Mouse (Mus musculus): ENCODE measurements around the gene Tox2. TPM values are rescaled to one million over a fixed set of nuclear protein-coding genes. Genes with fewer than 3 reads are reported as not detected.

Gene Tox2
- polyA plus RNA-seq, 1 experiment from 2014 or later = 22.7 TPM

- H3K9ac ChIP-seq = no peak overlapping the region
- peaks cover 55% of the 10 kb centered on the region for H3K4me1 ChIP-seq (replicated peaks)
- WGBS = 71% methylated on average over 6 of the region's 6 CpGs
- H3K4me2 ChIP-seq = no peak overlapping the region
- no peak overlapping the region for H3K4me3 ChIP-seq
- peaks cover 31% of the 10 kb centered on the region for H3K27me3 ChIP-seq
- H3K36me3 ChIP-seq = no peaks in the 10 kb centered on the region
- no peak overlapping the region for H3K27ac ChIP-seq (replicated peaks)
- H3K9me3 ChIP-seq = no peaks in the 10 kb centered on the region
- no peak for ATAC-seq (ENCODE audit: low read depth)
These were observed 10.4 kb upstream of the Tox2 start for GRCm38 (mm10) chr2:163192485-163192884.

DNA sequence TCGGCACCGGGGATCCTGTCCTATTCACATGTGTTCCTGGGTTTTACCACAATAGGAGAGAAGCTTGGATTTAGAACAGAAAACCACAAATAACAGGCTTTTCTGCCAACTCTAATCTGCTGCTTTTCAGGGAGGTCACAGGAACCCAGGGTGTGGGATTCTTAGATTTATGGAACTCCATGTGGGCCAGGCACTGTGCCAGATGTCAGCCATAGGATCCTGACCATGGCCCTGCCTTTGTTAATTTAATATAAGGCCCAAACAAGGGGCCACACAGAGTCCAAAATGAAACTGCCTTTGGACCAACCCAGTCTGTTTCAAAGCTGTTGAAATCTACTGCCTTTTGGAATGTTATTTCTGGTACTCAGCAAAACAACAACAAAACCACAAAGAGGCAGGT lies 8.9 kb upstream of the Tox2 start:
- H3K9ac ChIP-seq = no peak overlapping the region
- WGBS = 26% methylated on average over 2 of the region's 2 CpGs
- H3K4me3 ChIP-seq = no peak overlapping the region
- H3K4me2 ChIP-seq = no peak overlapping the region
- H3K4me1 ChIP-seq (replicated peaks) = peaks cover 50% of the 10 kb centered on the region
- no peak for ATAC-seq (ENCODE audit: low read depth)
- H3K36me3 ChIP-seq = no peaks in the 10 kb centered on the region
- H3K27me3 ChIP-seq = peaks cover 36% of the 10 kb centered on the region
- H3K9me3 ChIP-seq = no peaks in the 10 kb centered on the region
- H3K27ac ChIP-seq (replicated peaks) = peak overlapping the region; percentile 28; the same call in 1 of the 2 replicates

DNA sequence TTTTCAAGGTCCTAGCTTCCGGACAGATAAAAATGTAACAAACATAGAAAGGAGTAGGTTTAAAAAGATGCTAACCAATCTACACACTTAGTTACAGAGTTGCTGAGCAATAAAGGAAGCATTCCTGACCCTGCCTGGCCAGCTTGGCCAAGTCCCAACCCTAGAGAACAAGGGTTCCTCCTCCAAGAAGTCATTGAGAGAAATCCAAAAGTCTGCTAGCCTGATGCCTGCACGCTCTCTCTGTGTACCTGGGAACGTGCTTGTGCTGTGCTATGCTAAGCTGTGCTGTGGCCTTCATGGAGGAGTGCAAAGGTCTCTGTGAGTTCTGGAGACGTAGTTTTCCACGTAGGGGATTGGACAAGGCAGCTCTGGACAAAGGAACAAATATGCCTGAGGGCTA lies 8.4 kb upstream of the Tox2 start:
- 56% methylated on average over 5 of the region's 5 CpGs for WGBS
- H3K9ac ChIP-seq = no peak overlapping the region
- H3K27ac ChIP-seq (replicated peaks) = 0 out of 2 replicates have a peak overlapping the region, but pooled peaks have one; percentile 3
- H3K36me3 ChIP-seq = no peaks in the 10 kb centered on the region
- H3K27me3 ChIP-seq = peaks cover 38% of the 10 kb centered on the region
- no peak for ATAC-seq (ENCODE audit: low read depth)
- H3K4me1 ChIP-seq (replicated peaks) = peaks cover 44% of the 10 kb centered on the region
- no peaks in the 10 kb centered on the region for H3K9me3 ChIP-seq
- H3K4me2 ChIP-seq = no peak overlapping the region
- no peak overlapping the region for H3K4me3 ChIP-seq

- peaks cover 36% of the 10 kb centered on the region for H3K27me3 ChIP-seq
These were observed 7.7 kb upstream of the Tox2 start for GRCm38 (mm10) chr2:163195106-163195833.

GRCm38 (mm10) chr2:163195834-163196145 lies 7.1 kb upstream of the Tox2 start:
- no peak overlapping the region for H3K4me3 ChIP-seq
- H3K36me3 ChIP-seq = no peaks in the 10 kb centered on the region
- ATAC-seq (ENCODE audit: low read depth) = peak; percentile 75
- H3K4me2 ChIP-seq = no peak overlapping the region
- H3K9ac ChIP-seq = no peak overlapping the region
- no peaks in the 10 kb centered on the region for H3K9me3 ChIP-seq
- H3K27me3 ChIP-seq = peaks cover 35% of the 10 kb centered on the region
- H3K27ac ChIP-seq (replicated peaks) = no peak overlapping the region
- H3K4me1 ChIP-seq (replicated peaks) = peaks cover 34% of the 10 kb centered on the region
- 8% methylated on average over 6 of the region's 6 CpGs for WGBS

More at GRCm38 (mm10) chr2:163195106-163195833, 7.7 kb upstream of the Tox2 start:
- Histone ChIP-seq H3K36me3 (no peaks in the 10 kb centered on the region), H3K9me3 (no peaks in the 10 kb centered on the region), H3K4me1 (replicated peaks) (peaks cover 37% of the 10 kb centered on the region), H3K27ac (replicated peaks) (0 out of 2 replicates have a peak overlapping the region, but pooled peaks have one; percentile 14), H3K4me3 (no peak overlapping the region), H3K9ac (no peak overlapping the region), H3K4me2 (no peak overlapping the region)
- WGBS = 10% methylated on average over 6 of the region's 6 CpGs
- ATAC-seq (ENCODE audit: low read depth) = peak; percentile 34; the same call in 1 of the 2 replicates

- H3K27me3 ChIP-seq = peaks cover 63% of the 10 kb centered on the region
- peaks cover 44% of the 10 kb centered on the region for H3K4me1 ChIP-seq (replicated peaks)
- no peak overlapping the region for H3K27ac ChIP-seq (replicated peaks)
- no peak overlapping the region; the same call in 1 of the 2 replicates for H3K4me3 ChIP-seq
- peak overlapping the region; percentile 73 for H3K4me2 ChIP-seq
- ATAC-seq (ENCODE audit: low read depth) = no peak
- WGBS = 38% methylated on average over 8 of the region's 8 CpGs
- H3K9me3 ChIP-seq = peaks cover 6% of the 10 kb centered on the region
- H3K9ac ChIP-seq = no peak overlapping the region
- no peaks in the 10 kb centered on the region for H3K36me3 ChIP-seq
These were observed 1.0 kb upstream of the Tox2 start for GRCm38 (mm10) chr2:163201897-163202296.

DNA sequence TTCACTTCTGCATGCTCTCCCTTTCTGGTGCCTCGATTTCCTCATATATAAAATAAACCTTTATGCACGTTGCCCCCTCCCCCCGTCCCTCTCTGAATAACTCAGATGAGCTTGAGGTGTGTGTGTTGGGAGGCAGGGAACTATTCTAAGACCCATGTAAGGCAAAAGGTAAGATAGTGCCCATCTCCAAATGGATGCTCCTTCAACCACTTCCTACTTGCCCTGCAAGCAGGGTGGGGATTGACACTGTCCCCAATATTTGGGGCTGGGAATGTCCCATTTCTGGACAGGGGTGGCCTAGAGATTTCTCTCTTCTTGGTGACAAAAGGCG lies 407 bp upstream of the Tox2 start:
- 0 out of 2 replicates have a peak overlapping the region, but pooled peaks have one; percentile 81 for H3K9ac ChIP-seq

DNA sequence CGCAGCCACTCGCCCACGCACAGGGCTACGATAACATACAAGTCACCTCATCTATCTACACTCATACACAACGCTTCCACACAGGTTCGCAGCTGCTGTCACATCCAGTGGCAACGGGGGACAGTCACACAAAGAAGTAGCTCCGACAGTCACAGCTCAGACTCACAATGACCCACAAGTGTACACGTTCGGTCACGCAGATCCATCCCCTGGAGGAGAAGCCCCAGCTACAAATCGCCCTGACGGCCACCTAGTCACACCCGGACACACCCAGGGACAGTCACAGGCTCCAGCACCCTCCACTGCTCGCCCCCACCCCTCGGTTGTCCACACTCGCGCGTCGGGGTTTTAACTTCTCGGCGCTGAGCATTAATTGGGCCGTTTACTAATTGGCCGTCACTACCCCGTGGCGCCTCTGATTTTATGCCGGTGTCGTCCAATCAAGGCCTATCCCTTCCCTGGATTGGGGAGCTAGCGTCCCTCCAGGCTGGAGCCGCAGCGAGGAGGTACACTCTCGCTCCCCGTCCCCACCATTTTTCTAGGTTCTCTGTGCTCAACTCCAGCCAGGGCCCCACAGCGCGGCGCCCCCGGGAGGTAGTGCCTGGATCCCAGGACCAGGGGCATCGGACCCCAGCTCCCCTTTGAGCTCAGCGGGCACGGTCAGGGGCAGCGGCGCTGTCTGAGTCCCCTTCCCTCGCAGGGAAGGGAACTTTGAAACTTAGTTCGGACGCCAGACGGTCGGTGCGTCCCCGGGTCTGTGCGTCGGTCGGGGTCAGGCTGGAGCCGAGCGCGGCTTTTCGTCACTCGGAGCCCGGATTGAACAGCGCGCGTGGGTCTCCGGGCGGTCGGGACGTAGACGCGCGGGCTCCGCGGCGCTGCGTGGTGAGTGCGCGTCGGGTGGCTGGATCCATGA lies 966 bp downstream of the Tox2 start:
- Histone ChIP-seq H3K27me3 (peaks cover 64% of the 10 kb centered on the region), H3K36me3 (no peaks in the 10 kb centered on the region), H3K4me1 (replicated peaks) (peaks cover 44% of the 10 kb centered on the region), H3K4me3 (peak overlapping the region; percentile 52), H3K27ac (replicated peaks) (peak overlapping the region; percentile 64), H3K4me2 (peak overlapping the region; percentile 73), H3K9me3 (peaks cover 10% of the 10 kb centered on the region), H3K9ac (peak overlapping the region; percentile 81)
- peak; percentile 26 for ATAC-seq (ENCODE audit: low read depth)
- under 1% methylated on average over 70 of the region's 75 CpGs for WGBS

More for the DNA sequence above, 407 bp upstream of the Tox2 start:
- peaks cover 44% of the 10 kb centered on the region for H3K4me1 ChIP-seq (replicated peaks)
- H3K27ac ChIP-seq (replicated peaks) = no peak overlapping the region
- peak; percentile 32 for ATAC-seq (ENCODE audit: low read depth)
- 3% methylated on average over 4 of the region's 4 CpGs for WGBS
- peak overlapping the region; percentile 73 for H3K4me2 ChIP-seq
- peaks cover 64% of the 10 kb centered on the region for H3K27me3 ChIP-seq
- H3K36me3 ChIP-seq = no peaks in the 10 kb centered on the region
- peak overlapping the region; percentile 52 for H3K4me3 ChIP-seq
- H3K9me3 ChIP-seq = peaks cover 10% of the 10 kb centered on the region

GRCm38 (mm10) chr2:163204548-163205261 lies 1.8 kb downstream of the Tox2 start:
- WGBS = 1% methylated on average over 44 of the region's 45 CpGs
- Histone ChIP-seq H3K27ac (replicated peaks) (peak overlapping the region; percentile 64; the same call in 1 of the 2 replicates), H3K27me3 (peaks cover 65% of the 10 kb centered on the region), H3K9me3 (peaks cover 10% of the 10 kb centered on the region), H3K9ac (peak overlapping the region; percentile 81), H3K4me3 (peak overlapping the region; percentile 52), H3K4me1 (replicated peaks) (peaks cover 44% of the 10 kb centered on the region), H3K4me2 (peak overlapping the region; percentile 73), H3K36me3 (no peaks in the 10 kb centered on the region)
- ATAC-seq (ENCODE audit: low read depth) = peak; percentile 40; the same call in 1 of the 2 replicates

DNA sequence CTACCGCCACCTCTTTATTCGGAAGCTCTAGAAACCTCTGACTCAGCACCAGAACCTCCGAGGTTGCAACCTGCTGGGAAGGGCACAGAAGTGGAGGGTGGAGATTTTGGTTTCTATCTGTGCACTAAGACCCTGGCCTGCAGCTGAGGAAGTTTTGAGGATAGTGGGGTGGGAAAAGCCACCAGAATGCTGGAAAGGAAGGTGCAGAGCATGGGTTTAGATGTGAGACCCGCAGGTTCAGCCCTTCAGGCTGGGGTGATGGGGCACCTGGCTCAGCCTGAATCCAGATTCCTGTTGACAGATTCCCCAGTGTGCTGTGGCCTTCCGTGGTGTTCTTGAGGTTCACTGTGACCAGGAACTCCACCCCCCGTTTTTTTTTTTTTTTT lies 2.3 kb downstream of the Tox2 start:
- H3K9me3 ChIP-seq = peaks cover 10% of the 10 kb centered on the region
- ATAC-seq (ENCODE audit: low read depth) = no peak
- peak overlapping the region; percentile 81 for H3K9ac ChIP-seq
- peak overlapping the region; percentile 52 for H3K4me3 ChIP-seq
- no peaks in the 10 kb centered on the region for H3K36me3 ChIP-seq
- H3K27ac ChIP-seq (replicated peaks) = no peak overlapping the region
- WGBS = 0% methylated on average over 6 of the region's 6 CpGs
- peak overlapping the region; percentile 73 for H3K4me2 ChIP-seq
- peaks cover 65% of the 10 kb centered on the region for H3K27me3 ChIP-seq
- H3K4me1 ChIP-seq (replicated peaks) = peaks cover 44% of the 10 kb centered on the region

DNA sequence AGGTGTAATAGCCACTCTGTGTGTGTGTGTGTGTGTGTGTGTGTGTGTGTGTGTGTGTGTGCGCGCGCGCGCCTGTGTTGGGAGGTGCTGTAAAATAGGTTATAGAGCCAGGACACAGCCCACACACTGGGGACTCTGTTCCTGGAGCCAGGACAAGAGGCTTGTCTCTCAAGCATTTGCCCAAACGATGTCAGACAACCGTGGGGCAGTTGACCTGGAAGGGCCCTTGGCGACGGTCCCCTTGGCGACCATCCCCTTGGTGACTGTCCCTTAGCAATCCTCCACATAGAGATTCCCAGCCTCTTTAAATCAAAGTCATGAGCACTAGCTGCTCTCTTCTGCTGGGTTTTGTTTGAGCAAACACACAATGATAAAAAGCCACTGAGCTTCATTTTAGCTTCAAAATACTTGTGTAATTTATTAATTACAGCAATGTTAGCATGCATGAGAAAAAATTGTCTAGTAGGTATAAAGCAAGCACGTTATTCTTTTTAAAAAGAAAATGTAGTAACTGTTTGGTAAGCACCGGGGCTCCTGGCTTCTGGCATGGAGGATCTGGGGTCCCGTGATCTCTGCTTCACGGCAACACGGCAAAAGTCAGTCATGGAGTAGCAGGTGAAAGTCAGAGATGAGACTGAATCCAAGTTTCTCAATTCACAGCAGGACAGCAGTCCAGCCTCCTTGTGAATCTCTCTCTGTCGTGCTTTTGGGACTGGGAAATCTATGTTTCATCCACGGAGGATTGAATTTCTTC lies 3.0 kb downstream of the Tox2 start:
- H3K4me3 ChIP-seq = peak overlapping the region; percentile 52
- ATAC-seq (ENCODE audit: low read depth) = peak; percentile 37
- WGBS = 18% methylated on average over 17 of the region's 17 CpGs
- H3K4me1 ChIP-seq (replicated peaks) = peaks cover 44% of the 10 kb centered on the region
- H3K27me3 ChIP-seq = peaks cover 68% of the 10 kb centered on the region
- peak overlapping the region; percentile 73 for H3K4me2 ChIP-seq
- H3K27ac ChIP-seq (replicated peaks) = peak overlapping the region; percentile 34; the same call in 1 of the 2 replicates
- H3K9me3 ChIP-seq = peaks cover 10% of the 10 kb centered on the region
- no peaks in the 10 kb centered on the region for H3K36me3 ChIP-seq
- H3K9ac ChIP-seq = peak overlapping the region; percentile 81; the same call in 1 of the 2 replicates

Measured in neural tube, embryonic 13.5 days (tissue).